Mouse (Mus musculus) hindbrain, embryonic 14.5 days (tissue): ENCODE measurements at regions not wholly inside any gene's neighbourhood (a gene's known extent, or its start where the extent isn't known, plus 50 kb on each side); places are given as distances from the start of the nearest gene placed in this dataset.

Experiments
- ATAC-seq: fragments of 200-750 bp; cut with Nextera tagmentation; 2 replicates; pipeline ENCODE4 v1.8.0; 2017; ENCODE audit warnings: moderate number of reproducible peaks, mild to moderate bottlenecking, moderate TSS enrichment, moderate library complexity; ENCODE audit not compliant: low FRiP score
- DNase-seq: peaks from one replicate; pipeline ENCODE4 v3.0.0-alpha.2; 2015; ENCODE audit warnings: low spot score
- H3K27ac ChIP-seq: fragments of 300-500 bp; sonication (generic); 2 replicates; pipeline ENCODE4 v1.5.1; 2014; ENCODE audit warnings: mild to moderate bottlenecking, moderate library complexity
- H3K27me3 ChIP-seq: fragments of 300-500 bp; sonication (generic); 2 replicates; pipeline ENCODE4 v1.6.1; 2014; ENCODE audit warnings: mild to moderate bottlenecking, low read length, mixed read lengths; ENCODE audit not compliant: control insufficient read depth, insufficient read depth
- H3K36me3 ChIP-seq: fragments of 300-500 bp; sonication (generic); replicated peaks from 2 replicates; pipeline ENCODE4 v1.6.1; 2014; ENCODE audit not compliant: control insufficient read depth, insufficient read depth
- H3K4me1 ChIP-seq: fragments of 300-500 bp; sonication (generic); replicated peaks from 2 replicates; pipeline ENCODE4 v1.6.1; 2014; ENCODE audit warnings: antibody characterized with exemption, low read length, mixed read lengths; ENCODE audit not compliant: control insufficient read depth, insufficient read depth
- H3K4me2 ChIP-seq: fragments of 300-500 bp; sonication (generic); replicated peaks from 2 replicates; pipeline ENCODE4 v1.6.1; 2014; ENCODE audit warnings: mild to moderate bottlenecking, moderate library complexity
- H3K4me3 ChIP-seq: fragments of 300-500 bp; sonication (generic); replicated peaks from 2 replicates; pipeline ENCODE4 v1.5.1; 2014; ENCODE audit warnings: mild to moderate bottlenecking, low read length
- H3K9ac ChIP-seq: fragments of 300-500 bp; sonication (generic); 2 replicates; pipeline ENCODE4 v1.6.1; 2014
- H3K9me3 ChIP-seq: fragments of 300-500 bp; sonication (generic); 2 replicates; pipeline ENCODE4 v1.6.1; 2016; ENCODE audit warnings: low read length; ENCODE audit not compliant: control insufficient read depth
- WGBS: fragments of 180-500 bp; shearing (Covaris S2); extraction: QIAGEN DNeasy Blood & Tissue Kit; methylation state at CpG from one replicate; pipeline ENCODE4 v1.1.7; 2014; 5-methylcytosine and 5-hydroxymethylcytosine counted together

- DNase-seq (no peak), ATAC-seq (no peak)
- Histone ChIP-seq H3K27ac (no peak overlapping the region), H3K9ac (no peak overlapping the region), H3K9me3 (no peaks in the 10 kb centered on the region), H3K4me1 (peaks cover 11% of the 10 kb centered on the region; the same call in 1 of the 2 replicates), H3K4me3 (no peak overlapping the region), H3K27me3 (no peaks in the 10 kb centered on the region), H3K36me3 (no peaks in the 10 kb centered on the region), H3K4me2 (no peak overlapping the region)
Measured at GRCm38 (mm10) chr12:25869846-25870245, 545.2 kb downstream of the Rnf144a start.

- Histone ChIP-seq H3K9me3 (no peaks in the 10 kb centered on the region), H3K4me2 (no peak overlapping the region), H3K27ac (no peak overlapping the region), H3K4me1 (no peaks in the 10 kb centered on the region), H3K27me3 (no peaks in the 10 kb centered on the region), H3K4me3 (no peak overlapping the region), H3K36me3 (no peaks in the 10 kb centered on the region), H3K9ac (no peak overlapping the region)
- DNase-seq: peak; percentile 41
- WGBS: 71% methylated on average over 3 of the region's 3 CpGs
- peak; percentile 51; the same call in 1 of the 2 replicates for ATAC-seq
Measured at GRCm38 (mm10) chr12:25865063-25865462, 550.0 kb downstream of the Rnf144a start.

- no peaks in the 10 kb centered on the region for H3K9me3 ChIP-seq
- no peaks in the 10 kb centered on the region for H3K36me3 ChIP-seq
- DNase-seq (no peak), ATAC-seq (no peak)
- WGBS: 75% methylated on average over 7 of the region's 7 CpGs
- H3K27me3 ChIP-seq: no peaks in the 10 kb centered on the region
- H3K27ac ChIP-seq: no peak overlapping the region
- no peaks in the 10 kb centered on the region for H3K4me1 ChIP-seq
- no peak overlapping the region for H3K4me2 ChIP-seq
- H3K4me3 ChIP-seq: no peak overlapping the region
- no peak overlapping the region for H3K9ac ChIP-seq
Measured at GRCm38 (mm10) chr12:25864113-25864852, 550.8 kb downstream of the Rnf144a start.

- no peak overlapping the region for H3K4me2 ChIP-seq
- no peaks in the 10 kb centered on the region for H3K4me1 ChIP-seq
- no peak overlapping the region for H3K27ac ChIP-seq
- no peaks in the 10 kb centered on the region for H3K36me3 ChIP-seq
- no peaks in the 10 kb centered on the region for H3K9me3 ChIP-seq
- ATAC-seq: no peak
- no peak overlapping the region for H3K4me3 ChIP-seq
- H3K27me3 ChIP-seq: no peaks in the 10 kb centered on the region
- WGBS: 95% methylated on average over 3 of the region's 3 CpGs
- no peak for DNase-seq
- H3K9ac ChIP-seq: no peak overlapping the region
Measured at GRCm38 (mm10) chr12:25861100-25861499, 554.0 kb downstream of the Rnf144a start.

GRCm38 (mm10) chr12:25858397-25858796, 556.7 kb downstream of the Rnf144a start:
- 80% methylated on average over 6 of the region's 6 CpGs for WGBS
- Histone ChIP-seq H3K27ac (no peak overlapping the region), H3K4me3 (no peak overlapping the region), H3K9ac (no peak overlapping the region), H3K4me2 (no peak overlapping the region), H3K36me3 (no peaks in the 10 kb centered on the region), H3K27me3 (no peaks in the 10 kb centered on the region), H3K4me1 (no peaks in the 10 kb centered on the region), H3K9me3 (no peaks in the 10 kb centered on the region)
- no peak for DNase-seq
- no peak for ATAC-seq

- H3K27me3 ChIP-seq: no peaks in the 10 kb centered on the region
- no peak overlapping the region for H3K9ac ChIP-seq
- no peak overlapping the region for H3K4me2 ChIP-seq
- H3K36me3 ChIP-seq: no peaks in the 10 kb centered on the region
- ATAC-seq: no peak
- WGBS: 68% methylated on average over 7 of the region's 7 CpGs
- H3K27ac ChIP-seq: no peak overlapping the region
- H3K4me3 ChIP-seq: no peak overlapping the region
- H3K4me1 ChIP-seq: no peaks in the 10 kb centered on the region
- no peak for DNase-seq
- no peaks in the 10 kb centered on the region for H3K9me3 ChIP-seq
Measured at GRCm38 (mm10) chr12:25830057-25830456, 585.0 kb downstream of the Rnf144a start.

- DNase-seq (no peak), ATAC-seq (no peak)
- Histone ChIP-seq H3K9me3 (no peaks in the 10 kb centered on the region), H3K36me3 (no peaks in the 10 kb centered on the region), H3K4me1 (no peaks in the 10 kb centered on the region), H3K4me2 (no peak overlapping the region), H3K4me3 (no peak overlapping the region), H3K9ac (no peak overlapping the region), H3K27me3 (no peaks in the 10 kb centered on the region), H3K27ac (no peak overlapping the region)
- 86% methylated on average over 2 of the region's 2 CpGs for WGBS
Measured at GRCm38 (mm10) chr12:25827961-25828360, 587.1 kb downstream of the Rnf144a start.

- Histone ChIP-seq H3K4me3 (no peak overlapping the region), H3K27me3 (no peaks in the 10 kb centered on the region), H3K27ac (no peak overlapping the region), H3K36me3 (no peaks in the 10 kb centered on the region), H3K4me1 (no peaks in the 10 kb centered on the region), H3K4me2 (no peak overlapping the region), H3K9ac (no peak overlapping the region), H3K9me3 (no peaks in the 10 kb centered on the region)
- ATAC-seq: no peak
- 18% methylated on average over 3 of the region's 3 CpGs for WGBS
- no peak for DNase-seq
Measured at GRCm38 (mm10) chr12:25826928-25827327, 588.1 kb downstream of the Rnf144a start.

GRCm38 (mm10) chr12:25826451-25826850, 588.6 kb downstream of the Rnf144a start:
- DNase-seq (no peak), ATAC-seq (no peak)
- H3K27me3 ChIP-seq: no peaks in the 10 kb centered on the region
- no peak overlapping the region for H3K4me2 ChIP-seq
- H3K27ac ChIP-seq: no peak overlapping the region
- no peak overlapping the region for H3K4me3 ChIP-seq
- H3K9ac ChIP-seq: no peak overlapping the region
- H3K9me3 ChIP-seq: no peaks in the 10 kb centered on the region
- WGBS: 48% methylated on average over 4 of the region's 4 CpGs
- no peaks in the 10 kb centered on the region for H3K36me3 ChIP-seq
- no peaks in the 10 kb centered on the region for H3K4me1 ChIP-seq

GRCm38 (mm10) chr12:25816248-25816647, 598.8 kb downstream of the Rnf144a start:
- H3K4me1 ChIP-seq: no peaks in the 10 kb centered on the region
- WGBS: 85% methylated on average over 2 of the region's 2 CpGs
- no peak for ATAC-seq
- H3K9ac ChIP-seq: no peak overlapping the region
- no peak overlapping the region for H3K4me2 ChIP-seq
- H3K9me3 ChIP-seq: no peaks in the 10 kb centered on the region
- no peaks in the 10 kb centered on the region for H3K36me3 ChIP-seq
- no peak overlapping the region for H3K27ac ChIP-seq
- no peak for DNase-seq
- H3K4me3 ChIP-seq: no peak overlapping the region
- no peaks in the 10 kb centered on the region for H3K27me3 ChIP-seq
